Mouse (Mus musculus) ovary, postnatal 10 days (tissue): ENCODE data around the gene Reep6.

Source experiments
- DNase-seq: peaks from one replicate; pipeline ENCODE4 v3.0.0; 2022; ENCODE audit warnings: low spot score

Reep6 gene

GRCm38 (mm10) chr10:80356001-80356682 lies 26.4 kb downstream of the Reep6 start, which contains the start of gene Plk5:
Gene Plk5, plus strand, starts transcription at chr10:80356459.
- no peak for DNase-seq

- no peak for DNase-seq
Measured at GRCm38 (mm10) chr10:80356737-80357136, 27.0 kb downstream of the Reep6 start.

- DNase-seq = no peak
Measured at GRCm38 (mm10) chr10:80357336-80357735, 27.6 kb downstream of the Reep6 start.

GRCm38 (mm10) chr10:80357994-80358639 lies 28.4 kb downstream of the Reep6 start:
- DNase-seq = no peak

GRCm38 (mm10) chr10:80363734-80364133 lies 34.0 kb downstream of the Reep6 start:
- no peak for DNase-seq

- no peak for DNase-seq
Measured at GRCm38 (mm10) chr10:80365736-80366135, 36.0 kb downstream of the Reep6 start.

- no peak for DNase-seq
Measured at GRCm38 (mm10) chr10:80367954-80368353, 38.2 kb downstream of the Reep6 start.

- DNase-seq = no peak
Measured at GRCm38 (mm10) chr10:80368392-80368791, 38.6 kb downstream of the Reep6 start.

GRCm38 (mm10) chr10:80369995-80370747 lies 40.4 kb downstream of the Reep6 start:
- DNase-seq = no peak

GRCm38 (mm10) chr10:80371411-80371966 lies 41.7 kb downstream of the Reep6 start:
- no peak for DNase-seq

- no peak for DNase-seq
Measured at GRCm38 (mm10) chr10:80371983-80372382, 42.2 kb downstream of the Reep6 start.

- DNase-seq = no peak
Measured at GRCm38 (mm10) chr10:80372706-80373105, 43.0 kb downstream of the Reep6 start.

- no peak for DNase-seq
Measured at GRCm38 (mm10) chr10:80374063-80374462, 44.3 kb downstream of the Reep6 start.

GRCm38 (mm10) chr10:80376160-80376559 lies 46.4 kb downstream of the Reep6 start:
- DNase-seq = peak; percentile 82

GRCm38 (mm10) chr10:80377716-80378115 lies 48.0 kb downstream of the Reep6 start:
- DNase-seq = no peak

GRCm38 (mm10) chr10:80382641-80383365 lies 53.0 kb downstream of the Reep6 start:
- DNase-seq = no peak

GRCm38 (mm10) chr10:80383431-80383830 lies 53.7 kb downstream of the Reep6 start:
- DNase-seq = no peak

- DNase-seq = no peak
Measured at GRCm38 (mm10) chr10:80384115-80384639, 54.4 kb downstream of the Reep6 start.

GRCm38 (mm10) chr10:80384709-80385108 lies 55.0 kb downstream of the Reep6 start:
- DNase-seq = no peak

GRCm38 (mm10) chr10:80385310-80385709 lies 55.6 kb downstream of the Reep6 start:
- no peak for DNase-seq
